Mouse (Mus musculus): ENCODE results near the gene Lpar6. TPM values are rescaled to one million over a fixed set of nuclear protein-coding genes. Genes with fewer than 3 reads are reported as not detected.

The Lpar6 gene
- total RNA-seq (2014; fragmentation: Nextera tagmentation), result 2.0 and 3.1 TPM in 2 replicates
- 4.1 and 4.5 TPM in 2 replicates for total RNA-seq (2017)
- 0.03 and 0.05 TPM in 2 replicates for polyA plus RNA-seq (2012)

DNA sequence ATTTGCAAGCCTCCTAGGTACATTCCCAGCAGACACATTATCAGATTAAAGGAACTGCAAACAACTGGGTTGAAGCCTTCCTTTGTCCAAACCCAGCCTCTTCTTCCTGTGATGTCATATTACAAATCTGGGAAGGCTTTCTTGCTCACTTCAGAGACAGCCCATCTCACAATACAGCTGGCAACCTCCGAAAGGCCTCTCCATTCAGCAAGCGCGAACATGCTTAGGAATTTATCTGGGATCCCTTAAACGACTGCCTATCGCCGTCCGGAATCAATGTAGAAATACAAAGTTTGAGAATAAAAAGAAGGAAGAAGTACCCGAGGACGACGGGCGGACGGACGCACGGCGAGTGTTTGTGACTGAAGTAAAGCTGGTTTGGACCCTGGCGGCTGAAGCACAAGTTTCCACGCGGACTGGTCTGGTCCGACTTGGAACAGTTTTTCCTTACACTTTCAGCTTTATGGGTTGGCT lies at the start of gene Lpar6:
Lpar6 (plus strand) TSS at position 48 of the 474 bp plus-strand sequence.
- Histone ChIP-seq H3K4me1 (ENCODE audit: insufficient read depth, low read depth, low read length) (peaks cover 26% of the 10 kb centered on the region), H3K4me3 (ENCODE audit: low read depth, low read length) (peak within 1 kb of the TSS; percentile 68), H3K9me3 (replicated peaks) (no peaks in the 10 kb centered on the region), H3K27me3 (ENCODE audit: insufficient read depth, low read length) (no peaks in the 10 kb centered on the region), H3K36me3 (replicated peaks) (peaks cover 25% of the 10 kb centered on the region)
- ATAC-seq (ENCODE audit: extremely low read depth, insufficient number of reproducible peaks, low FRiP score, poor library complexity, severe bottlenecking), result peak; percentile 32
- DNase-seq (ENCODE audit: low spot score), result no peak
- no peak for TF ChIP-seq GATA1 (IDR thresholded peaks at IDR 0.05; ENCODE audit: borderline replicate concordance, low read length)
- TF ChIP-seq GATA2 (IDR thresholded peaks at IDR 0.05; ENCODE audit: borderline replicate concordance, low read depth, low read length), result no peak
- no peak for TF ChIP-seq CTCF (IDR thresholded peaks at IDR 0.05; ENCODE audit: low read depth, low read length)
- no peak for TF ChIP-seq TAL1 (conservative IDR thresholded peaks at IDR 0.05; ENCODE audit: low read depth, low read length)
- no peak for TF ChIP-seq POLR2AphosphoS5 (IDR thresholded peaks at IDR 0.05; ENCODE audit: insufficient replicate concordance, low read depth, low read length)

DNA sequence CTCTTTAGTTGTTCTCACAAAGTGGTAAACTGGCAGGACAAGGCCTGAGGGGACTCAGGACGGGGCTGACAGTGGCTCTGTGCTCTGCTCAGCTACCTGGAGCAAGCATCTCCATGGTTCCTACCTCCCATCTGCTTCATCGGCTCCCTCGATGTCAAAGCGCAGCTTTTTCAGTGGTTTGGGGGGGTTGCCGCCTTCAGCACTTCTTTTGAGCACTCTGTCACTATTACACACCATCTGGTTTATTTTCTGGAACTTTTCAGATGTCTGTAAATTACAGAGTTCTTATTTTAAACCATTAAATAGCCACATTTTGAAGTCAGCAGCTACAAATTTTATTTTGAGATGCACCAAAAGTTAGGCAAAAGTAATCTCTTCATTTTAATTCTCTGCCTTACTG lies 38.6 kb upstream of the Lpar6 start:
- DNase-seq (ENCODE audit: low spot score) (no peak), ATAC-seq (ENCODE audit: extremely low read depth, insufficient number of reproducible peaks, low FRiP score, poor library complexity, severe bottlenecking) (no peak)
- Histone ChIP-seq H3K4me1 (ENCODE audit: insufficient read depth, low read depth, low read length) (no peaks in the 10 kb centered on the region; the same call in 1 of the 2 replicates), H3K9me3 (replicated peaks) (no peaks in the 10 kb centered on the region), H3K36me3 (replicated peaks) (peaks cover 81% of the 10 kb centered on the region), H3K4me3 (ENCODE audit: low read depth, low read length) (no peak overlapping the region), H3K27me3 (ENCODE audit: insufficient read depth, low read length) (no peaks in the 10 kb centered on the region)
- TF ChIP-seq GATA1 (IDR thresholded peaks at IDR 0.05; ENCODE audit: borderline replicate concordance, low read length) (no peak), CTCF (IDR thresholded peaks at IDR 0.05; ENCODE audit: low read depth, low read length) (no peak), GATA2 (IDR thresholded peaks at IDR 0.05; ENCODE audit: borderline replicate concordance, low read depth, low read length) (no peak), POLR2AphosphoS5 (IDR thresholded peaks at IDR 0.05; ENCODE audit: insufficient replicate concordance, low read depth, low read length) (no peak), TAL1 (conservative IDR thresholded peaks at IDR 0.05; ENCODE audit: low read depth, low read length) (no peak)

- H3K9me3 ChIP-seq (replicated peaks), result no peaks in the 10 kb centered on the region
- no peak for DNase-seq (ENCODE audit: low spot score)
- ATAC-seq (ENCODE audit: extremely low read depth, insufficient number of reproducible peaks, low FRiP score, poor library complexity, severe bottlenecking), result no peak
- no peak overlapping the region for H3K4me3 ChIP-seq (ENCODE audit: low read depth, low read length)
- no peak for TF ChIP-seq TAL1 (conservative IDR thresholded peaks at IDR 0.05; ENCODE audit: low read depth, low read length)
- TF ChIP-seq POLR2AphosphoS5 (IDR thresholded peaks at IDR 0.05; ENCODE audit: insufficient replicate concordance, low read depth, low read length), result no peak
- no peak for TF ChIP-seq CTCF (IDR thresholded peaks at IDR 0.05; ENCODE audit: low read depth, low read length)
- no peak for TF ChIP-seq GATA2 (IDR thresholded peaks at IDR 0.05; ENCODE audit: borderline replicate concordance, low read depth, low read length)
- no peak for TF ChIP-seq GATA1 (IDR thresholded peaks at IDR 0.05; ENCODE audit: borderline replicate concordance, low read length)
- no peaks in the 10 kb centered on the region; the same call in 1 of the 2 replicates for H3K4me1 ChIP-seq (ENCODE audit: insufficient read depth, low read depth, low read length)
- H3K36me3 ChIP-seq (replicated peaks), result peaks cover 89% of the 10 kb centered on the region
- H3K27me3 ChIP-seq (ENCODE audit: insufficient read depth, low read length), result no peaks in the 10 kb centered on the region
Measured at GRCm38 (mm10) chr14:73201447-73201846, 36.2 kb upstream of the Lpar6 start.

DNA sequence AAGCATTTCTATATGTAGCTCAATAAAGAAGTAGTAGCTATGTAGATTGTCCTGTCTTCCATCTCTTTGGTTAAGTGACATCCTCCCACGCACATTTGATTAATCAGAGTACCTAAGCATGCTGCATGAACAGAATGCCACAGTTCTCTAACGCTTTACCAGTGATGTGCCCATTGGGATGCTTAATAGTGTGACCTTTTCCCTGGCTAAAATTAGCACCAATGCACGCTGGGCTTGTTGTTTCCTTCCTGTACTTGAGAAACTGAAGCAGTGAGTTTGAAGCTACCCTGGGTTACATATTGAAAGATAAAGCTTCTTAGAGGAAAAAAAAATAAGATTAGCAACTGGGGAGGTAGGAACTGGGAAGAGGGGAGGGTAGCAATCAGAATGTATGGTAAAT lies 33.7 kb upstream of the Lpar6 start:
- ATAC-seq (ENCODE audit: extremely low read depth, insufficient number of reproducible peaks, low FRiP score, poor library complexity, severe bottlenecking), result no peak
- no peaks in the 10 kb centered on the region for H3K9me3 ChIP-seq (replicated peaks)
- DNase-seq (ENCODE audit: low spot score), result no peak
- no peaks in the 10 kb centered on the region; the same call in 1 of the 2 replicates for H3K4me1 ChIP-seq (ENCODE audit: insufficient read depth, low read depth, low read length)
- peaks cover 74% of the 10 kb centered on the region for H3K36me3 ChIP-seq (replicated peaks)
- no peaks in the 10 kb centered on the region for H3K27me3 ChIP-seq (ENCODE audit: insufficient read depth, low read length)
- TF ChIP-seq GATA1 (IDR thresholded peaks at IDR 0.05; ENCODE audit: borderline replicate concordance, low read length), result no peak
- TF ChIP-seq TAL1 (conservative IDR thresholded peaks at IDR 0.05; ENCODE audit: low read depth, low read length), result no peak
- TF ChIP-seq POLR2AphosphoS5 (IDR thresholded peaks at IDR 0.05; ENCODE audit: insufficient replicate concordance, low read depth, low read length), result no peak
- TF ChIP-seq CTCF (IDR thresholded peaks at IDR 0.05; ENCODE audit: low read depth, low read length), result no peak
- no peak for TF ChIP-seq GATA2 (IDR thresholded peaks at IDR 0.05; ENCODE audit: borderline replicate concordance, low read depth, low read length)
- no peak overlapping the region for H3K4me3 ChIP-seq (ENCODE audit: low read depth, low read length)

DNA sequence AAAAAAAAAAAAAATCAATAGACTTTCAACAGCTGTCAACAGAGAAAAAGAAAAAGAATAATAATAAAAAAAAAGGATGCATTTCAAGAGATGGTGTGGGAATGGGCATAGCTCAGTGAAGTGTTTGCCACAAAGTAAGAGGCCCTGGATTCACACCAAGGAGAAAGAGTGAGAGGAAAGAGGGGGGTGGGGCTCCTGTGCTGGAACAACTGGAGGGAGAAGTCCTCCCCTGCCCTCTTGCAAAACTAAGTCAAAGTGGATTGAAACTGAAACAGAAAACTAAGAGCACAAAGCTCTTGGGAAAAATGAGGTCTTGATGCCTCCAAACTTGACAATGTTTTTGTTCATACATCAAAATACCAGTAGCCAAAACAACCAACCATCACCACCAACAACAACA lies 28.4 kb upstream of the Lpar6 start:
- no peak for TF ChIP-seq POLR2AphosphoS5 (IDR thresholded peaks at IDR 0.05; ENCODE audit: insufficient replicate concordance, low read depth, low read length)
- no peak for TF ChIP-seq CTCF (IDR thresholded peaks at IDR 0.05; ENCODE audit: low read depth, low read length)
- no peak for TF ChIP-seq TAL1 (conservative IDR thresholded peaks at IDR 0.05; ENCODE audit: low read depth, low read length)
- TF ChIP-seq GATA1 (IDR thresholded peaks at IDR 0.05; ENCODE audit: borderline replicate concordance, low read length), result no peak
- no peak for TF ChIP-seq GATA2 (IDR thresholded peaks at IDR 0.05; ENCODE audit: borderline replicate concordance, low read depth, low read length)
- ATAC-seq (ENCODE audit: extremely low read depth, insufficient number of reproducible peaks, low FRiP score, poor library complexity, severe bottlenecking), result no peak

GRCm38 (mm10) chr14:73210196-73210595 lies 27.5 kb upstream of the Lpar6 start:
- Histone ChIP-seq H3K27me3 (ENCODE audit: insufficient read depth, low read length) (no peaks in the 10 kb centered on the region), H3K9me3 (replicated peaks) (no peaks in the 10 kb centered on the region), H3K36me3 (replicated peaks) (peaks cover 66% of the 10 kb centered on the region), H3K4me3 (ENCODE audit: low read depth, low read length) (no peak overlapping the region), H3K4me1 (ENCODE audit: insufficient read depth, low read depth, low read length) (no peaks in the 10 kb centered on the region)
- DNase-seq (ENCODE audit: low spot score), result no peak
- TF ChIP-seq POLR2AphosphoS5 (IDR thresholded peaks at IDR 0.05; ENCODE audit: insufficient replicate concordance, low read depth, low read length) (no peak), GATA1 (IDR thresholded peaks at IDR 0.05; ENCODE audit: borderline replicate concordance, low read length) (no peak), GATA2 (IDR thresholded peaks at IDR 0.05; ENCODE audit: borderline replicate concordance, low read depth, low read length) (no peak), TAL1 (conservative IDR thresholded peaks at IDR 0.05; ENCODE audit: low read depth, low read length) (no peak), CTCF (IDR thresholded peaks at IDR 0.05; ENCODE audit: low read depth, low read length) (no peak)
- ATAC-seq (ENCODE audit: extremely low read depth, insufficient number of reproducible peaks, low FRiP score, poor library complexity, severe bottlenecking), result no peak

More for the DNA sequence above, 28.4 kb upstream of the Lpar6 start:
- H3K36me3 ChIP-seq (replicated peaks), result peaks cover 69% of the 10 kb centered on the region
- H3K9me3 ChIP-seq (replicated peaks), result no peaks in the 10 kb centered on the region
- no peaks in the 10 kb centered on the region for H3K4me1 ChIP-seq (ENCODE audit: insufficient read depth, low read depth, low read length)
- H3K4me3 ChIP-seq (ENCODE audit: low read depth, low read length), result no peak overlapping the region
- DNase-seq (ENCODE audit: low spot score), result no peak
- no peaks in the 10 kb centered on the region for H3K27me3 ChIP-seq (ENCODE audit: insufficient read depth, low read length)
